Mouse (Mus musculus) thymus, postnatal 0 days (tissue): ENCODE data around the gene Ccdc18. TPM values are rescaled to one million over a fixed set of nuclear protein-coding genes. Genes with fewer than 3 reads are reported as not detected.
"Not testable (repeated sequence)": the region's sequence is repeated elsewhere in the genome, so short reads cannot be mapped to it uniquely, and the experiment has no call there.

Source experiments
- DNase-seq: peaks from one replicate; pipeline ENCODE4 v3.0.0-alpha.2; 2015; ENCODE audit warnings: low spot score
- polyA plus RNA-seq: library from polyadenylated mRNA; unstranded; fragments of >200 nt; fragmentation: Nextera tagmentation; extraction: Ambion mirVana; gene quantifications from 2 replicates; pipeline ENCODE4 v1.2.1, GENCODE M21; 2015

Gene Ccdc18
- polyA plus RNA-seq = 18.7 and 21.0 TPM in 2 replicates

DNA sequence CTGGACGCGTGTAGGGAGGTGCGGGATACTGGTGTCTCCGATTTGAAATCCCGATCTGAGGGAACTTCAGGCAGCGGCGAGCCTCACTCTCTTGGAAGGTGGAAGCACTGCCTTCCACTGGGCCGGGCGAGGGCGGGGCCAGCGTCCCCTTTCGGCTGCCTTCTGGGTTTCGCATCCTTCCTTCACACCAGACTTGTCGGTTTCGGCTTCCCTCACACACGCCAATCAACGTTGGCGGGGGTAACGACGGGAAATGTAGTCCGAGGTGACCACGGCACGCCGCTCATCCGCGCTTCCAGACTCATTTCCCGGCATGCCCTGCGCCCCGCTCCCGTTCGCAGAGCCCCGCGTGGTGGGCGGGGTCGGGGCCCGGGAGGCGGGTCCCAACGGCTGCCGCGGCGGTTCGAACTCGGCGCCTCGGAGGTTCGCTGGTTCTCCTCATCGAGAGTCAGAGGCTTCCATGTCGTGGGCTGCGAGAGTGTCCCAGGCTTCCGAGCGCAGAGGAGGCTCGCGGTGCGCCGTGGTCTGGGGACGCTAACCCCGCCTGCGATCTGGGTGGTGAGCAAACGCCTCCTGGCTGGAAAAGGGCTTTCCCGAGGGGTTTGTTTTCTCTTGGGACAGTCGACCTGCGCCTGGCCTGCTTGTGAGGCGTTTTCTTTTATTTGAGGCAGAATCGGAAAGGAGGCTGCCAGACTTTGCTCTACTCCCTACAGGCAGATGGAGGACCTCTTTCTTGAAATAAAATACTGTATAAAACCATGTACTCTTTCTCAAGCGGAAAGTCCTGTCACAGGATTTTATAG is at the start of gene Ccdc18, which contains the start of gene Tmed5:
TSS of gene Ccdc18 (plus strand) at position 435 of the 803 bp plus-strand sequence.
TSS of gene Tmed5 (minus strand) at position 180 of the 803 bp plus-strand sequence.
- peak; percentile 99 for DNase-seq

DNA sequence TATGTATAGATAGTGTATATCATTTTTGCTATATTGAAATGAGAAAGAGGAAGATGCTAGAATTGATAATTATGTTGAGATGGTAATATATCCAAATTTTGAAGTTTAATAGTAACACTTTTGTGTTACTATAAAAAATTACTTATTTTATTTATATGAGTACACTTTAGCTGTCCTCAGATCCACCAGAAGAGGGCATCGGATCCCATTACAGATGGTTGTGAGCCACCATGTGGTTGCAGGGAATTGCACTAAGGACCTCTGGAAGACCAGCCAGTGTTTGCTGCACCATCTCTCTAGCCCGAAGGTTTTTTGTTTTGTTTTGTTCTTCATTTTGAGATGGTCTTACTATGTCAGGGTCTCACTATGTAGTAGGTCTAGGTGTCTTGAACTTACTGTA is 47.2 kb upstream of the Ccdc18 start:
- DNase-seq = no peak

DNA sequence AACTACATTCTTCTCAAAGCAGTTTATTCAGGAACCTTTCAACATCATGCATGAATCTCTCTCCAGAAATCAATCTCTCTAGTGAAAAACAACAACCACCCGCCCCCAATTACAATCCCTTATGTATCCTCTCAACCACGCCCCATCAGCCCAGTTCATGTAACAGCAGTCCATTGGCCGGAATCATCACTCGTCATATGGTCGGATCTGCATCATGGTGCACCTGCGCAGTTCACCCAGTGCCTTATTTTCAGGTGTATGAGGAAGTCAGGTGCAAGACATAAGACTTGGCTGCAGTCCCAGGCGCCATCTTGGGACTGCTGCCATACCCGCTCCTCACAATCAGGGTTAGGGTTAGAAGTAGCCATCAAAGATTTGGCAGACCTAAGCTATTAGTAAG is 39.9 kb upstream of the Ccdc18 start:
- not testable (repeated sequence) for DNase-seq

DNA sequence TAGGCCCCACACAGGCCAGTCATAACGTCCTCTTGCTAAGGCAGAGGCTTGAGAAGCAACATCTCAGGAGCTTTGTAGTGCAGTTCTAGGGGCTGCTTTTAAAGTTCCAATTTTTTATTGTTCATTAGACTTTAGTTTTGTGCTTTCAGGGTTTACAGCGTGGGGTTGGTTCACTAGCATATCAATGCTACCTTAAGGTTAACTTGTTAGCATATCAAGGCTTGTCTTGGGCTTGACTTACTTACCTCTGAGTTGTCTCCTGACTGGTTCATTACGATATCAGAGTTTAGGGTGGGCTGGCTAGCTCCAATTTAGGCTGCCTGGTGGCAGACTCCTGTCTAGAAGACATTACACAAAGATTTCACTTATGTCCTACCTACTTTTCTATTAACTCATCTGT is 35.0 kb upstream of the Ccdc18 start:
- DNase-seq = no peak

DNA sequence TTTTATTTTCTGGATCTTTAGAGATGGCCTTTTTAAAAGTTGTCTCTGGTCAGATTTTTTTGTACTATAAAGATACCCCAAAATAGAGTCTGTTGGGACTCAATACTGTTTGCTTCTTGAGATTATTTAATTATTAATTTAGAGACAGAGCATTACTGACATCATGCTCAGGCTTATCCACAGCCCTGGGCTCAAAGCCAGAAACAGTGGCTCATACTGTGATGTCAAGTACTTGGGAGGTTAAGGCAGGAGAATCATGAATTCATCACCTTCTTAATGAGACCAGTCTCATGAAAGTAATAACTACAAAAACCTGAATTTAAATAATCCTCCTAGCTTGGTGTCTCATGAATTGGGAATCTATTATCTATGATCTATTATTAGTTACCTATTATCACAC is 32.5 kb upstream of the Ccdc18 start:
- DNase-seq = no peak

DNA sequence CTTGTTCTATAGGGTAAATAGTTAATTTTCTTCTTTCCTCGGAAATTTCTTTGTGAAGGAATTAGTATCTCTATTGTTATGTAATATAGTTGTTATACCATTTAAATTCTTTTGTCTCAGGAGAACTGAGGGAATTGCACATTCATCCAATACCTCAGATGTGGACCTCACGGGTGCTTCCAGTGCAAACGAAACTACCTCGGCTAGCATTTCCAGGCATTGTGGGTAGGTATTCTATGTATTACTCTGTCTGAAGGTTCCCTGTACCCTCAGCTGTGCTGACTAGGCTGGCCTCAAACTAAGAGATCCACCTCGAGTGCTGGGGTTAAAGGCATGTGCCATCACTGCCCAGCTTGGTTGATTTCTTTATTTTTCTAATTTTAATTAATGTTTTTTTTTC is 28.4 kb upstream of the Ccdc18 start:
- DNase-seq = no peak

DNA sequence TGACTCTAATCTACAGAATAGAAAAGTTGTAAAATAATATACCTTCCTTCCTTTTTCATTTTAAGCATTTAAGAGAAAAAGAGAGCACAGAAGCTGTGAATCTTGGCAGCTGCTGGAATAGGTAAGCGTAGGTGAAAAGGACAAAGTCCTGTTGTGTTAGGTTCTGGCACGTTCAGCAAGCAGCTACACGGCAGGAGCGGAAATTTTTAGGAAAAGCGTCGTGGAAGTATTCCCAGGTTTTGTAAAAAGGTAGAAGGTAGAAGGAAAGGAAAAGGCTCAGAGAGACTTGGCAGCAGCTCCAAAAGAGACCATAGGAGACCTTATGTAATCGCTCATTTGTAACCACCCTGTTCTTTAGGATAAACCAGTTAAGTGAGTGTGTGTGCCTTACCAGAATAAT is 23.3 kb upstream of the Ccdc18 start:
- DNase-seq = no peak

DNA sequence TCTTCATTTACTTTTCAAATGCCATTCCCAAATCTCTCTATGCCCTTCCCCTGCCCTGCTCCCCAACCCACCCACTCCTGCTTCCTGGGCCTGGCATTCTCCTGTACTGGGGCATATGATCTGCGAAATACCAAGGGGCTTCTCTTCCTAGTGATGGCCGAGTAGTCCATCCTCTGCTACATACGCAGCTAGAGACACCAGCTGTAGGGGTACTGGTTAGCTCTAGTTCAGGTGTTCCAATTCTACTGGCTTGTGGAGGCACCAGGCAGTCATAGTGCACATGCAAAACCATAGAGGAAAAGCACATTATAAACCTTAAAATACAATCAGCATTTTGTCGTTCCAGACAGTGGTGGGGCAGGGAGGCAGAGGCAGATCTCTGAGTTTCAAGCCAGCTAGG is 15.0 kb upstream of the Ccdc18 start:
- no peak for DNase-seq

DNA sequence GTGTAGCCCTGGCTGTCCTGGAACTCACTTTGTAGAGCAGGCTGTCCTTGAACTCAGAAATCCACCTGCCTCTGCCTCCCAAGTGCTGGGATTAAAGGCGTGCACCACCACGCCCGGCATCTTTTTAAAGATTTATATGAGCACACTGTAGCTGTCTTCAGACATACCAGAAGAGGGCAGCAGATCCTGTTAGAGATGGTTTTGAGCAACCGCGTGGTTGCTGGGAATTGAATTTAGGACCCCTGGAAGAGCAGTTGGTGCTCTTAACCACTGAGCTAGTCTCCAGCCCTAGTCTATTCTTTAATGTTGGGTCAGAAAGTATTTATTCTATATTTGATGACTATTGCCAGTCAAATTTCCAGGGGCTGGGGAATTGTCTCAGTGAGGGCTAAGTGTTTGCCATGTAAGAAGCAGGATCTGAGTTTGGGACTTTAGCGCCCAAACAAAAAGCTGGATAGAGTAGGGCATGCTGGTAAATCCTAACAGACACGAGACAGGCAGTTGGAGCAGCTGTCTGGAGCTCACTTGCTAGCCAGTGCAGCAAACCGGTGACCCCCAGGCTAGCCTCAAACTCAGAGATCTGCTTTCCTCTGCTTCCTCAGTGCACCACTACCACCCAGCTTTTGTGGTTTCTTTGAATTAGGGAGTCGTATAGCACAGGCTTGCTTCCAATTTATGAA is 12.3 kb upstream of the Ccdc18 start:
- DNase-seq = no peak

DNA sequence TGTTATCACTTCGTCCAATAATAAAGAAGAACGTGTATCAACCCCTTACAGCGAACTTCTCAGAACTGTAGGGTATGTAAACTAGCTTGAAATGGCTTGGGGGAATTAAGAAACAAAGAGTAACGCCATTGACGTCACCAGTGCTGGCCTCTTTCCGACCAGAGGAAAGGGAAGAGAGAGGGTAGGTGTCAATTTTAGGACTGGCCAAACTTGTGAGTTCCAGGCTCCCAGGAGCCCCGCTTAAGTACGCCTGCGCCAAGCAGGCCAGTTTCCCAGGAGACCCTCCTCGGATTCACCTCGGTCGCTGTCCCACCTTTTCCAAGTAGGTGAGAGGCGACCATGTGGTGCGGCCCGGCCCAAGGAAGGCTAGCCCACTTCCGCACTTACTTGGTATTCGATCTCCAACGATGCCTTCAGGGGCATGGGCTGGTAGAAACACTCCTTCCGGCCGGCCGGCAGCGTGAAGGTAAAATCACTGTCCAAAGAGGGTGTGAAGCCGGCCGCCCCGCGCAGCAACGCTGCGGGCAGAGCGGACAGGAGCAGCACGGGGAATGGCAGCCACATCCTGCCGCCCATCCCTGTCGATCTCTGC is 730 bp upstream of the Ccdc18 start:
- DNase-seq = no peak

DNA sequence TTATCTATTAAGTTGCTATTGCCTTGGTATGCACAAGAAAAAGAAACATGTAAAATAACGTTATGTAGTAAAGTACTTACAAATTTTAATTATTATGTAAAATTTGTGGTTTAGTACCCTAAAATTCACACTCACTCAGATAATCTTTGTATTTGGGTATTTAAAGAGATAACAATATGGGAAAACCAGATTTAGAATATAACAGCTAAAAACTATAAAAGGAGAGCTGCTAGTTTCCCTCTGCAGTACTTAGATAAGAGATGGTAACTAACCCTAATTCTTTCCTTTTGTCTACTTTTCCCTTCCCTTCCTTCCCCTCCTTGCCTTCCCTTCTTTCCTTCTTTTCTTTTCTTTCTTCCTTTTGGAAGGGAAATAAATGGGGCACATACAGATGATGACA is 19.9 kb downstream of the Ccdc18 start:
- no peak for DNase-seq

DNA sequence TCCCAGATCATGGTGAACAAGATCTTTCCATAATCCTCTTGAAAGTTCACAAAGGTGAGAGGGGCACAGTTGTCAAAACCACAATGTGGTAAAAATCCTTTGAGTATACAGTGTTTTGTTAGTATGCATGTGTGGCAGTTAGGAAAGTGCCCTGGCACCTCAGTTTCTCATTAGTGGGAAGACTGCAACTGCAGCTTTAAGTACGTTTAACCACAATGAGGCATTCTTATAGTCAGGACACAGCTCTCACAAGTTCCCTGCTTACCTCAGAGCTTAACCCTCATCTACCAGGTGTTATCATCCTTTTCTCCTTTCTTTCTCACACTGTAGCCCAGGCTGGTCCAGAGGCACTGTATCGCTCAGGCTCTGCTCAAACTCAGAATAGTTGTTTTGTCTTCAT is 28.1 kb downstream of the Ccdc18 start:
- DNase-seq = peak; percentile 54

DNA sequence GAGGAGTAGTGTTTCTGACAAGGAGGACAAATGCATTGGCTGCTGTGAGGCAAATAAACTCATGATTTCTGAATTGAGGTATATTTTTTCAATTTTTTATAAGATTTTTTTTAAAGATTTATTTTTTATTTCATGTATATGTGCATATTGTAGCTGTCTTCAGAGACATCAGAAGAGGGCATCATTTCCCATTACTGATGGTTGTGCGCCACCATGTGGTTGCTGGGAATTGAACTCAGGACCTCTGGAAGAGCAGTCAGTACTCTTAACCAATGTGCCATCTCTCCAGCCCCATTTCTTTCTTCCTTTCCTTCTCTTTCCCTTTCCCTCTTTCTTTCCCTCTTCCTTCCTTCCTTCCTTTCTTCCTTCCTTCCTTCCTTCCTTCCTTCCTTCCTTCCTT is 31.0 kb downstream of the Ccdc18 start:
- peak; percentile 59 for DNase-seq

DNA sequence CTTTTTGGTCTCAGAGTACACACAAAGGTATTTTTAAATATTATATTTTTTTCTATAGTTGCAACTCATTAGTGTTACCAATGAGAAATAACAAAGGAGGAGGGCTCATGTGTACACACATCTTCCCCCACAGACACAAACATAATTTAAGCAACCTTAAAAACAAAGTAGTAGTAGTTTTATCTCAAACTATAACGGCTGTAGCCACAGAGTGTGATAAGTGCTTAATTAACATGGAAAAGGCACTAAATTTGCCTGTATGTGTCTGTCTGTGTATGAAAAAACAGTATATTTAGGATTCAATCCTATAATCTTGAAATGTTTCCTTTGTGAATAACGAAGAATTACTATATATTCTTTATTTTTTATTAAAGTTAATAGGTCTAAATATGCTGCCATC is 51.4 kb downstream of the Ccdc18 start:
- no peak for DNase-seq

DNA sequence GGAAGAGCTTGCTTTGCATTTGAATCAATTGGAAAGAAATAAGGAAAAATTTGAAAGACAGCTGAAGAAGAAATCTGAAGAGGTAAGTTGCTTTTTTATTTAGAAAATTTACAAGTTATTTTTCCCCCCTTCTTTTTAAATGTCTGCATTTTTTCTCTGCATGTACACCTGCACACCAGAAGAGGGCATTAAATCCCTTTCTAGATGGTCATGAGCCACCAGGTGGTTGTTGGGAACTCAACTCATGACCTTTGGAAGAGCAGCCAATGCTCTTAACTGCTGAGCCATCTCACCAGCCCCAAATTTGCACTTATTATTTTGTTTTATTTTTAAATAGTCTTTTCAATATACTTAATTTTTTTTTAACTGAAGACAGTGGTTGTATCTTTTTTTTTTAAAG is 56.3 kb downstream of the Ccdc18 start:
- no peak for DNase-seq

DNA sequence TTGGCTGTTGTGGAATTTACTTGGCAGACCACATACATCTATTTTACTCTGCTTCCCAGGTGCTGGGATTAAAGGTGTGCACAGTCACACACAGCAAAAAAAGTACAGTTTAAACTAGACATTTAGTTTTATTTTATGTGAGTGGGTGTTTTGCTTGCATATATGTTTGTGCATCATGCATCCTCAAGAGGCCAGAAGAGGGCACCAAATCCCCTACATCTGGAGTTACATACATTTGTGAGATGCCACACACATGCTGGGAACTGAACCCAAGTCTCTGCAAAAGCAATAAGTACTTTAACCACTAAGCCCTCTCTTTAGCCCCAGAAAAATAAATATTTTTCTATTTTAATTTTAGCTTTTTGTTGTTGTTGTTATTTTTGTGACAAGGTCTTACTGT is 73.3 kb downstream of the Ccdc18 start:
- peak; percentile 18 for DNase-seq

DNA sequence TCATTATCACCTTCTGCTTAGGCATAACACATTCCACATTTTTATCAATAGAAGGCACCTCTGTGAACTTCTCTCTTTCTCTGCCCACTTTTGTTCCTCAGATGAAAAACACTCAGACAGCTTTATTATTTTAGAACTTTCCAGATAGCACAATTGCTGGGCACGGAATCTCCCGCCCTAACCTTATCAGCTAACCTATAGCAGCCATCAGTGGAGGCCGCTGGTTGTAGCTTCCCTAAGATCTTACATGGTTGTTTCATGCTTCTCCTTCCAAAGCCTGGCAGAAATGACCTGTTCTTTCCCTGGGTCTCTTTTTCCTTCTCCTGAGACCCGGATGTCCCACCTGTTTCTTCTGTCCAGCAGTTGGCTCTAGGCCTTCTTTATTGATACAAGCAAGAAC is 78.8 kb downstream of the Ccdc18 start:
- DNase-seq = no peak

DNA sequence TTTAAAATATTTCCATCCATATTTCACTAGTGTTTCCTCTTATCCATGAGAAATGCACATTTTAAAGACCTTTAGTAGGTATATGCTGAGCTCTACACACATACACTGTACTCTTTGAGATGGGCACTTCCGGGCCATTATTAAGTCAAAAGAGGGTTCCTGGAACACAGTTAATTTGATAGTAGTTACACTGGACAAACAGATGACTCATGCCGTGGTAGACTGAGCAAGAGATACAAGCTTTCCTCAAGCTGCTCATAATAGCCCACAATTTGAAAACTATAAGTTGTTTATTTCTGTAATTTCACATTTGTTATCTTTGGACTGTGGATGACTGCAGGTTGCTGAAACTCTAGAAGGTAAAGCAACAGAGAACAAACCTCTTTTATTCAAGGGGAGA is 82.3 kb downstream of the Ccdc18 start:
- DNase-seq = no peak

DNA sequence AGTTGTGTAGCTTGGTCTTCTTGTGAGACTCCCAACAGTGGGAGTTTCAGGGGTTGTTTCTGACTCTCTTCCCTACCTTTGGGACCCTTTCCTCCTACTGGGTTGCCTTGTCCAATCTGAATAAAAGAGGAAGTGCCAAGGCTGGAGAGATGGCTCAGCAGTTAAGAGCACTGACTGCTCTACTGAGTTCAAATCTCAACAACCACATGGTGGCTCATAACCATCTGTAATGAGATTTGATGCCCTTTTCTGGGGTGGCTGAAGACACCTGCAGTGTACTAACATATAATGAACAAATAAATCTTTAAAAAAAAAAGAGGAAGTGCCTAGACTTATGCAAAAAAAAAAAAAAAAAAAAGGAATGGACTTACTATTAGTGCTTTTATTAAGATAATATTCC is 91.4 kb downstream of the Ccdc18 start:
- no peak for DNase-seq

DNA sequence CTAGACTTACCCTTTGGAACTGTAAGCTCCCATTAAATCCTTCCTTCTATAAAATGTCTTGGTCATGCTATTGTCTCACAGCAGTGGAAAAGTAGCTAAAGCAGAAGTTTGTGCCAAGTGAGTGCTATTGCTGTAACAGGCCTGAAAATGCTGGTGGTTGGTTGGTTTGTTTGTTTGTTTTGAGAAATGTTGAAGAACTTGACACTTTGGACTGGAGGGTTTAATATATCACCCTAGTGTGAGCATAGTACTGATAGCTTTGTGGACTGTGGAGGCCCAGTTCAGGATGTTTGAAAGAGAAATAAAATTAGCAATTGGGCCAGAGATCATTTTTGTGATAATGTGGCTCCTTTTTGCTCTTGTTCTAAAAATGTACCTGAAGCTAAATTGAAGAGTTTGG is 93.5 kb downstream of the Ccdc18 start:
- no peak for DNase-seq

DNA sequence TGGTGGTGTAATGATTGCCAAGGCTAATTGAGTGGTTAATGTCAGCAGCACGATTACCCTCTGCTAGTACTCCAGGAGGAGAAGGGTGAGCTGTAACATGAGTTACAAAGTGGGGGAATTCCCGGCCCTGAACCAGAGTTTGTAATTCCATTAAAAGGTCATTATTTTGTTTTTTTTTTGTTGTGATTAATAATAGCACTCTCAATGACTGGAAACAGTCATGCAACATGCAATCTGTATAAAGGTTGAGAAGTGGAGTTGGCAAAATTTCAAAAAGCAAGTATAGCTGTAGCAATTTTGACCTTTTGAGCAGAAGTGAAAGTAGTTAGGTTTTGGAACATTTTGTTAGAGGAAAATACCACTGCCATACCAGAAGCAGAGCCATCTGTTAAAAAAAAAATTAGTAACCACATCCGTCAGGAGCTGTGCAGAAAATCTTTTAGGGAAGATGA is 113.7 kb downstream of the Ccdc18 start:
- DNase-seq = no peak

DNA sequence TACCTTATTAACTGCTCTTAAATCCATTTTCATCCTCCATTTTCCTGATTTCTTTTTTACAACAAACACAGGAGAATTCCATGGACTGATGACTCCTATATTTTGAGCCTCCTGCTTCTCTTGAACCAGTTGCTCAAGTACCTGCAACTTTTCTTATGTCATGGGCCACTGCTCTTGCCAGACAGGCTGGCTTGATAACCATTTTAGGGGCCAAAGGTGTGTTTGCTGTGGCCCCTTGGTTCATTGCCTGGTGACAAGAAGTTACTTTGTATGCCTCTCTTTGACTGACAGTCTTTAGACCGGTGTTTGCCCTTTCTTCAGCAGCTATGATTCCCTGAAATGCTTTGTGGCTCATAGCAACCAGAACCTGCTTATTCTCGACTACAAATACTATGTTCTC is 117.4 kb downstream of the Ccdc18 start:
- no peak for DNase-seq
